Mouse (Mus musculus) thymus, postnatal 0 days (tissue): ENCODE measurements around the gene Kcna6. TPM values are rescaled to one million over a fixed set of nuclear protein-coding genes. Genes with fewer than 3 reads are reported as not detected.
A peak's percentile ranks its signal among the peaks of the same experiment; 100 is the strongest.

Experiments
- DNase-seq: peaks from one replicate; pipeline ENCODE4 v3.0.0-alpha.2; 2015; ENCODE audit warnings: low spot score
- polyA plus RNA-seq: library from polyadenylated mRNA; unstranded; fragments of >200 nt; fragmentation: Nextera tagmentation; extraction: Ambion mirVana; gene quantifications from 2 replicates; pipeline ENCODE4 v1.2.1, GENCODE M21; 2015

Kcna6 gene
- polyA plus RNA-seq: 0.12 and 0.18 TPM in 2 replicates

GRCm38 (mm10) chr6:126740211-126741142 lies at the start of gene Kcna6:
Gene Kcna6 (minus strand): TSS chr6:126740674.
- no peak for DNase-seq

GRCm38 (mm10) chr6:126788863-126789262 lies 48.4 kb upstream of the Kcna6 start:
- DNase-seq: no peak

DNA sequence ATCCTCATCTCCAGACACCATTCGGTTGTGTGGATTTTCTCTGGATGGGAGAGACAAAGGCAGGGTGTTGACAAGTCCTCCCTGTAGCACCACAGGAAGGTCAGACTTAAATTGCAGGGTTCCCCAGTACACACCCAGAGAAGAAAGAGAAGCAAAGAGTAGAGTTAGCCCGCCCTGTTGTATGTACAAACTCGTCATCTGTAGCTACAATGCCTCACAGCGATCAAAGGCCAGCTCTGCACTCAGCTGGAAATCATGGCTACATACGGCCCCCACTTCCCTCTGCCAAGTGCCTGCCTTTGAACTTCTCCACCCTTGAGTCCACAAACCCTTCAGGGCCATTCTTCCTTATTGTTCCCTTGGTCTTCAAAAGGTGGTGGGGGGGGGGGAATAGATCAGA lies 43.7 kb upstream of the Kcna6 start:
- no peak for DNase-seq

GRCm38 (mm10) chr6:126783651-126784066 lies 43.2 kb upstream of the Kcna6 start:
- no peak for DNase-seq

- DNase-seq: no peak
Observed at GRCm38 (mm10) chr6:126783056-126783455, 42.6 kb upstream of the Kcna6 start.

DNA sequence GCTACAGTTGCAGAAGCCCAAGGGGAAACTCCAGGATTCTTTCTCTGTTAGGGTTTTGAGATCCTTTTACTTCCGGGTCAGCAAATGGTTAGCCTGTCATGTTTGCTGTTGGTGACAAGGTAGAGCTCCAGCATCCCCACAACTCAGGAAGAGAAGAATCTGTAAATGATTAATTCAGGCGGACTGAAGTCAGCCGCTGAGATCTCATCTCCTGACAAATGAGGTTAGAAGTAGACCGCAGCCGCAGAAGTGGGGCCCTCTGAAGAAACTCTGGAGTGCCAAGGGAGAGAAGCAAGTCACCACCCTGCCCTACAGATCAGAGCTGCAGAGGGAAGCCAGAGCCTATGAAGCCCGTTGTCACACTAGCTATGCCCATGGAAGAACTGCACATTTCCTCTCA lies 37.4 kb upstream of the Kcna6 start:
- no peak for DNase-seq

DNA sequence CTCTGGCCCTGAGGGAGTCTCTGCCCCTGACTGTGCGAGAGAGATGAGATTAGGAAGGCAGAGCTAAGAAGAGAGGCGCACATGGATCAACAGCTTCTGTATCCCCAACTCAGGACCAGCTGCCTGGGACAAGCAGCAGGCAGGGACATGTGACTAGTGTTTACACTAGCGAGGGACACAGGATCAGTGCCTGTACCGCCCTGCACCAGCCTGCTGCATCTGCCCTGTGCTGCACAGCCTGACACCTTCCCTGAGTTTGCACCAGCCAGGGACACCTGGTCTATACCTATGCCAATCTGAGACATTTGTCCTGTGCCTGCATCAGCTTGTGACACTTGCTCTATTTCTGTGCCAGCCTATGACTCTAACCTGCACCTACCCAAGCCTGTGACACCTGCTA lies 33.4 kb upstream of the Kcna6 start:
- no peak for DNase-seq

GRCm38 (mm10) chr6:126772326-126772725 lies 31.9 kb upstream of the Kcna6 start:
- DNase-seq: no peak

GRCm38 (mm10) chr6:126770146-126770731 lies 29.8 kb upstream of the Kcna6 start:
- no peak for DNase-seq

GRCm38 (mm10) chr6:126768957-126769665 lies 28.6 kb upstream of the Kcna6 start:
- peak; percentile 50 for DNase-seq

- DNase-seq: no peak
Observed at GRCm38 (mm10) chr6:126767610-126768532, 27.4 kb upstream of the Kcna6 start.

- no peak for DNase-seq
Observed at GRCm38 (mm10) chr6:126766552-126766951, 26.1 kb upstream of the Kcna6 start.

DNA sequence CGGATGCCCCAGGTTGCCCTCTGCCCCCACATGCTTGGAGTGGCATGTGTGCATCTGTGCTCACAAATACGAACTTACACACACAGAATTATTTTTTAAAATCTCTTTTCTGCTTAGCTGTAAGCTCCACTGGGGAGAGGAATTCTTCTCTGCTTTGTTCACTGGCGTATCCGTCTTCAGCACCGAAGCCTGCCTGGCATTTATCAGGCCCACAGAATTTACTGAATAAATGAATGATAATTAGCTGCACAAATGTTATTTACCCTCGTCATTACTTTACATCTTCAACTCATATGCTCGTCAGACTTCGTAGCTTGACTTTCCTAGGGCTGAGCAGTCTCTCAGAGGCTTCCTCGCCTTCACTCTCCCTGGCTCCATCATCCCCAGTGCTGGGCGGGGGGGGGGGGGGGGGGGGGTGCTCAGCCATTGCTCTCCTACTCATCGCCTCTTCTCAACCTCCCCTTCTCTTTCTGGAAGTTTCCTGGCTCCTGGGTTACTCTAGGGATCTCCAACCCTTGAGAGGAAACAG lies 24.2 kb upstream of the Kcna6 start:
- no peak for DNase-seq

GRCm38 (mm10) chr6:126761362-126761761 lies 20.9 kb upstream of the Kcna6 start:
- DNase-seq: no peak

DNA sequence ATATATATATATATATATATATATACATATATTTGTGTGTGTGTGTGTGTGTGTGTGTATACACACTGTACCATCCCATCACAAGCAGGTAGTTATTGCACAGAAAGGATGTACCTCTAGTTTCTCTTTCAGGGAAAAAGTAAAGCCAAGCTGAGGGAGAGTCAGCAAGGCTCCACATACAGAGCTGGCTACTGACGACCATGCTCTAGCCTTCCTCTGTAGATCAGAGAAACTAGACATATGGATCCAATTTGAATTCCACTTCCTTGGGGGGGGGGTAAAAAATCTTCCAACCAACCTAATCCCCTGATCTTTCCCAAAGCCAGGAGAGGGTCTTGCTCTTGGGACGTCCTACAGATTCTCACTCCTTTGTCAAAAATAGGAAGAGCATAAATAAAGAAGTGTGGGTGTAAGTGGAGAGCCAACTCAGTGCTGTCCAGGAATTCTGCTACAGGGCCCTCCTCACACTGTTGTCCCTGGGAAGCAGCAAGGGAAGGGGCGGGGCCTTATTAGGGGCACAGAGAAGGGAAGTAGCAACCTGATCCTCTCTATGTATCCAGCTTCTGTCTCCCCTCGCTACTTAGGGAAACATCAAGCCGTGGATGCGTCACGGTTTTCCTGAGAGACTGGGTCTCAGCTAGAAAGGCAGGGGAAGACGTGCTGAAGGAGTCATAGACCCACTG lies 15.4 kb upstream of the Kcna6 start:
- DNase-seq: no peak

DNA sequence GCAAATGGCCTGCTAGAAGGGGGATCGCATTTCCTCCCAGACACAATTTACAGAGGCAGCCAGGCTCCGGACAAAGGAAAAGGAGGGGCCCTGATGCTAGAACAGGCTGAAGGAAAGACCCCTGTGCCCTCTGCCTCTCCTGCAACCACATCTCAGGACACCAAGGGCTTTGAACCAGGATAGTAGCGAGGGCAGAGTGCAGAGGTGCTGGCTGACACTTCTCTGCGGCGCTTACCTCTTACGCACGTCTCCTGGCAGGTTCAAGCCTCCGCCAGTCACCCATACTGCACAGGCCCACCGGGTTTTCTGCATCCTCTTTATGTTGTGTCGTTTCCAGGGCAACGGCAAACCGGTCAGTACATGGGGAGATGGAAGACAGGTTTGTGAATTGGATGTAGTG lies 12.0 kb upstream of the Kcna6 start:
- no peak for DNase-seq

DNA sequence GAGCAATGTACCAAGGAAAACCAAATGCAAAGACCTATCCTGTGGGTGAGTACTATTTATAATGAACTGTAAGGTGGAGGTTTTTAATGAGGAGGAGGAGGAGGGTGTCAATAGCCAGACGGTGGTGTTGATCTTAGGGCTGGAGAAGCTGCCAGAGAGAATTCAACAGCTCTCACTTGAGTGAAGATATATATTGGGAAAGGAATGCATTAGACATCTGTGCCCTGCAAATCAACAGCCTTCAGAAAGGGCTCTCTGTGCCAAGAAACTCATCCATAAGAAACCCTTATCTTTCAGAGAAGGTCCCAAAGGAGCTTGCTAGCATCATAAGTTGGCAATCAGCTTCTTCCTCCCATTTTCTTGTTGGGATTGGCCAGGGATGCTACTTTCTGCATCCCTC lies 5.4 kb upstream of the Kcna6 start:
- no peak for DNase-seq

DNA sequence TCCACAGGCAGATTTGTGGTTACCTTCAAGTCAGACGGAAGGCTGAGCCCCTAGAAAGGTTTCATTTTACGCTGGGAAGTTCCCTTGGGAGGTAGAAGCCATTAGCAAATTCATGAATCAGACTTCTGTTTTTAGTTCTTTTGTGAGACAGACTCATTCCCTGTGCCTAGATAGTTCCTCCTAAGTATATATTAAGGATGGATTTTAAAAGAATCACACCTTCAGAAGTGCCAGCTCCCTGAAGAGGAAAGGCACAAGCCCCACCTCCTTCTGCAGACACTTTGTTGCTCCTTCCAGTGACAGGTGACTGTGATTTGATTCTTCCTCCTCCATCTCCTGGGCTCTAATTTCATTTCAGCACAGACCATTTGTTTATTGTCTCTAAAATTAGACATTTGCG lies 2.1 kb upstream of the Kcna6 start:
- DNase-seq: no peak

DNA sequence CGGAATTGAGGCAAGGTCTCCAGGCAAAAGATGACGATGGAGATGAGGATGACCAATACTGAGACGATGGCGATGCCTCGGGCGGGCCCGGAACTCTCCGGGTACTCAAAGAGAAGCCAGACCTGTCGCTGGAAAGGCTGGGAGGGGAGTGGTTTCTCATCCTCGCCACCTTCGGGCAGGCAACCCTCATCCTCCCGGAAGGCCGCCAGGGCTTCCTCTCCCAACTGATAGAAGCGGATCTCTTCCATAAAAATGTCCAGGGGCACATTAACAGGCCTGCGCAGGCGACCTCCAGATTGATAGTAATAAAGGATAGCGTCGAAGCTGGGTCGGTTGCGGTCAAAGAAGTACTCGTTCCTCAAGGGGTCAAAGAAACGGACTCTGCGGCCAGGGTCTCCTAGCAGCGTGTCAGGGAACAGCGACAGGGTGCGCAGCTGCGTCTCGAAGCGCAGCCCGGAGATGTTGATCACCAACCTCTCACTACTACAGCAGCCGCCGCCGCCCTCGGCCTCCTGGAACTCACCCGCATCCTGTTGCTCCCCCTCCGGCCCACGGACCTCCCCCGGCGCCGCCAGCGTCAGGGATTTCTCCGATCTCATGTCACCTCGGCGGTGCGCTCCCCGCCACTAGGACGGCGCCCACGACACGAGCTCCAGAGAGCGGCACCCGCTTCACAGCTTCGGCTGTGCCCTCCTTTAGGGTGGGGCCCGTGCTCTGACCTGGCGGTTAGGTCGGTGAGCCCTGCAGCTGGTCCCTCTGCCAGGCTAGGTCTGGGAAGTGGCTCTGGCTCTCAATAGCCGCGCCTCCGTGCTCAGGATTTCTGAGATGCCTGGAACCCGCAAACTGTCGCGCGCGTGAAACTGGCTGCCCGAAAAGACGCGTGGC lies 906 bp downstream of the Kcna6 start:
- DNase-seq: no peak
